Mouse (Mus musculus): Measurements from ENCODE around the gene Mfsd4b5. TPM values are rescaled to one million over a fixed set of nuclear protein-coding genes. Genes with fewer than 3 reads are reported as not detected.
"Not testable (repeated sequence)": the region's sequence is repeated elsewhere in the genome, so short reads cannot be mapped to it uniquely, and the experiment has no call there.

Gene Mfsd4b5
- polyA plus RNA-seq, 1 experiment from 2014 or later = 0.11 TPM

DNA sequence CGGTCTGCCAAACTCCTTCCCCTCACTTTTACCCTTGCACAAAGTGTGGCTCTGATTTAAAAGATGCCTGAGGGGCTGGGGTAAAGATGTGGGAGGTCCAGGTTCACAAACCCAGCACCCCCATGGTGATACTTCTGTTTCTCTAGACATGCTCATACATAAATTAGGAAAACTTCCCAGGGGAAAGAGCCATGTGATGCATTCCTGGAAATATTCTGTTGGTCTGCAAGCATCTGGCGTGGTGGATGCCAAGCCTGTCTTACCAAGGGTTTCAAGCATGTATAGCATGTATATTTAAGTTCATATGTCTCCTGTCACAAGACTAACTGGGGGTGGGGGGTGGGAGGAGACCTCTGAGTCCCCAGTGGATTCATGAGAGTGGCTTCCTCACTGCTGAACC lies 34.0 kb upstream of the Mfsd4b5 start:
- Histone ChIP-seq H3K27ac (ENCODE audit: low read length) (no peak overlapping the region), H3K4me2 (ENCODE audit: low read depth, low read length) (no peak overlapping the region), H3K36me3 (ENCODE audit: control insufficient read depth, insufficient read depth) (no peaks in the 10 kb centered on the region), H3K27me3 (ENCODE audit: control insufficient read depth, insufficient read depth, low read depth, low read length) (peaks cover 17% of the 10 kb centered on the region), H3K9me3 (replicated peaks; ENCODE audit: control insufficient read depth, low read length) (no peaks in the 10 kb centered on the region), H3K4me3 (ENCODE audit: low read depth, low read length) (no peak overlapping the region), H3K4me1 (ENCODE audit: control insufficient read depth, low read depth, low read length) (peaks cover 5% of the 10 kb centered on the region), H3K9ac (ENCODE audit: low read depth, low read length) (no peak overlapping the region)
- ATAC-seq (ENCODE audit: low read depth) = no peak
- WGBS (ENCODE audit: insufficient replicate concordance) = 42% methylated on average over 2 of the region's 2 CpGs

DNA sequence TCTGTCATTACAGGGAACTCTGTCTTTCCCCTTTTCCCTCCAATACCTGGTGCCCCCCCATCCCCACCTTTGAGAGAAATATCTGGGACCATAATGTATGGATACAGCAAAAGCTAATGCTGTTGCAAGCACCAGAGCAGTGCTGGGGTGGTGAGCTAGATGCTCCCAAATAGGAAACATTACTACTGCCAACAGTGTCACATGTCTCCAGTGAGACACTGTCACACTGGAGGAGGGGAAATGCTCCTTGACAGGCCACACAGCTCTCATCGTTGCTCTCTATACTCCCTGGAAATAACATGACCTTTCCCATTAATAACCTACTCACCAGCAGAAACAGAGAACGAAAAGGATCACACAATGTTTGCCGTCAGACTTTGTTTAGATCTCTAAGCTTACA lies 33.0 kb upstream of the Mfsd4b5 start:
- Histone ChIP-seq H3K4me2 (ENCODE audit: low read depth, low read length) (no peak overlapping the region), H3K36me3 (ENCODE audit: control insufficient read depth, insufficient read depth) (no peaks in the 10 kb centered on the region), H3K27me3 (ENCODE audit: control insufficient read depth, insufficient read depth, low read depth, low read length) (peaks cover 8% of the 10 kb centered on the region), H3K9me3 (replicated peaks; ENCODE audit: control insufficient read depth, low read length) (no peaks in the 10 kb centered on the region), H3K9ac (ENCODE audit: low read depth, low read length) (no peak overlapping the region), H3K4me1 (ENCODE audit: control insufficient read depth, low read depth, low read length) (no peaks in the 10 kb centered on the region), H3K4me3 (ENCODE audit: low read depth, low read length) (no peak overlapping the region), H3K27ac (ENCODE audit: low read length) (no peak overlapping the region)
- no peak for ATAC-seq (ENCODE audit: low read depth)
- WGBS (ENCODE audit: insufficient replicate concordance) = 45% methylated on average over 3 of the region's 3 CpGs

DNA sequence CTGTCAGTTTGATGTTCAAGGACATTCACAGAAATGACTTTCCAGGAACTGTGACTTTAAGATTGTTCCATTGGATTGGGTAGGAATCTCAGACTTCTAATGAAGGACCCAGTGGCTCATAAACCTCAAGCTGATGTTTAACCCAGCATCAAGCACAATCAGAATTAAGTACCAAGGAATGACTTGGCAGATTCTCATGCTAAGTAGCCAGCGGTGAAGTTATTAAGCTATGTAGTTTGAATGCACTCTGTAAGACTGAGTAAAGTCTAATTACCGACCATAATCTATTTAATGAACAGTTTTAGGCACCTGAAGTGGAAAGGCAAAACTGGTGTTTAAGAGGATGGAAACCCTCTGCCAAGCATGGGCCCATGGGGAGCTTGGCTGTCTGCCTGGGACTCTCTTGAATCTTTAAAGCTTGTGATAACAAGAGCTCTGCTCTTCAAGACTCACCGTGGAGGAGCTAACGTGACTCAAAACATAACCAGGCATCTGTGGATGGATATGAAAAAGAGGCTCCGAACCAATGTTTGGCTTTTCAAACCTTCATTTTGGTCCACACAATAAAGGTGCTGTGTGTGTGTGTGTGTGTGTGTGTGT lies 31.9 kb upstream of the Mfsd4b5 start:
- Histone ChIP-seq H3K4me3 (ENCODE audit: low read depth, low read length) (no peak overlapping the region), H3K4me2 (ENCODE audit: low read depth, low read length) (no peak overlapping the region), H3K27ac (ENCODE audit: low read length) (no peak overlapping the region), H3K9ac (ENCODE audit: low read depth, low read length) (no peak overlapping the region), H3K9me3 (replicated peaks; ENCODE audit: control insufficient read depth, low read length) (no peaks in the 10 kb centered on the region), H3K4me1 (ENCODE audit: control insufficient read depth, low read depth, low read length) (no peaks in the 10 kb centered on the region), H3K36me3 (ENCODE audit: control insufficient read depth, insufficient read depth) (no peaks in the 10 kb centered on the region), H3K27me3 (ENCODE audit: control insufficient read depth, insufficient read depth, low read depth, low read length) (peaks cover 4% of the 10 kb centered on the region)
- ATAC-seq (ENCODE audit: low read depth) = no peak
- WGBS (ENCODE audit: insufficient replicate concordance) = 67% methylated on average over 5 of the region's 5 CpGs

DNA sequence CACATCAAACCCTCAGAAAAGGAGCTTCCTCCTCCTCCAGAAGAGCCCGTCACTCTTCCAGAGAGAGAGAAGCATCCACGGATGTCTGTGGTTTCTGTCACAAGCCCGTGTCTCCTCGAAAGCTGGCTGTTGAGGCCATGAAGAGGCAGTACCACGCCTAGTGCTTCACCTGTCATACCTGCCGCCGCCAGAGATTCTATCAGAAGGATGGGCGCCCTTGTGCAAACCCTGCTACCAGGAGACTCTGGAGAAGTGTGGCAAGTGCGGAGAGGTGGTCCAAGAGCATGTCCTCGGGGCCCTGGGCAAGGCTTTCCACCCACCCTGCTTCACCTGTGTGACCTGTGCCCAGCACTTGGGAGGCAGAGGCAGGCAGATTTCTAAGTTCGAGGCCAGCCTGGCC lies 23.1 kb upstream of the Mfsd4b5 start:
- 65% methylated on average over 11 of the region's 11 CpGs for WGBS (ENCODE audit: insufficient replicate concordance)
- Histone ChIP-seq H3K27ac (ENCODE audit: low read length) (no peak overlapping the region), H3K27me3 (ENCODE audit: control insufficient read depth, insufficient read depth, low read depth, low read length) (no peaks in the 10 kb centered on the region), H3K4me1 (ENCODE audit: control insufficient read depth, low read depth, low read length) (no peaks in the 10 kb centered on the region), H3K36me3 (ENCODE audit: control insufficient read depth, insufficient read depth) (no peaks in the 10 kb centered on the region), H3K4me3 (ENCODE audit: low read depth, low read length) (no peak overlapping the region), H3K9ac (ENCODE audit: low read depth, low read length) (no peak overlapping the region), H3K9me3 (replicated peaks; ENCODE audit: control insufficient read depth, low read length) (no peaks in the 10 kb centered on the region), H3K4me2 (ENCODE audit: low read depth, low read length) (no peak overlapping the region)
- no peak for ATAC-seq (ENCODE audit: low read depth)

GRCm38 (mm10) chr10:40008847-40009246 lies 22.4 kb upstream of the Mfsd4b5 start:
- H3K27me3 ChIP-seq (ENCODE audit: control insufficient read depth, insufficient read depth, low read depth, low read length); H3K9me3 ChIP-seq (replicated peaks; ENCODE audit: control insufficient read depth, low read length); H3K27ac ChIP-seq (ENCODE audit: low read length); H3K4me1 ChIP-seq (ENCODE audit: control insufficient read depth, low read depth, low read length); H3K36me3 ChIP-seq (ENCODE audit: control insufficient read depth, insufficient read depth); H3K4me3 ChIP-seq (ENCODE audit: low read depth, low read length); H3K9ac ChIP-seq (ENCODE audit: low read depth, low read length); H3K4me2 ChIP-seq (ENCODE audit: low read depth, low read length); ATAC-seq (ENCODE audit: low read depth): not testable (repeated sequence)
- 70% methylated on average over 4 of the region's 4 CpGs for WGBS (ENCODE audit: insufficient replicate concordance)

GRCm38 (mm10) chr10:40007953-40008352 lies 21.5 kb upstream of the Mfsd4b5 start:
- WGBS (ENCODE audit: insufficient replicate concordance) = 67% methylated on average over 4 of the region's 4 CpGs
- Histone ChIP-seq H3K4me2 (ENCODE audit: low read depth, low read length) (no peak overlapping the region), H3K27ac (ENCODE audit: low read length) (no peak overlapping the region)

GRCm38 (mm10) chr10:40006963-40007362 lies 20.5 kb upstream of the Mfsd4b5 start:
- Histone ChIP-seq H3K36me3 (ENCODE audit: control insufficient read depth, insufficient read depth) (no peaks in the 10 kb centered on the region), H3K27ac (ENCODE audit: low read length) (no peak overlapping the region), H3K4me3 (ENCODE audit: low read depth, low read length) (no peak overlapping the region), H3K27me3 (ENCODE audit: control insufficient read depth, insufficient read depth, low read depth, low read length) (no peaks in the 10 kb centered on the region), H3K9ac (ENCODE audit: low read depth, low read length) (no peak overlapping the region), H3K4me1 (ENCODE audit: control insufficient read depth, low read depth, low read length) (no peaks in the 10 kb centered on the region), H3K9me3 (replicated peaks; ENCODE audit: control insufficient read depth, low read length) (no peaks in the 10 kb centered on the region), H3K4me2 (ENCODE audit: low read depth, low read length) (no peak overlapping the region)
- 64% methylated on average over 10 of the region's 10 CpGs for WGBS (ENCODE audit: insufficient replicate concordance)
- ATAC-seq (ENCODE audit: low read depth) = peak; percentile 7; the same call in 1 of the 2 replicates

More at GRCm38 (mm10) chr10:40007953-40008352, 21.5 kb upstream of the Mfsd4b5 start:
- no peak overlapping the region for H3K4me3 ChIP-seq (ENCODE audit: low read depth, low read length)
- no peaks in the 10 kb centered on the region for H3K36me3 ChIP-seq (ENCODE audit: control insufficient read depth, insufficient read depth)
- no peaks in the 10 kb centered on the region for H3K27me3 ChIP-seq (ENCODE audit: control insufficient read depth, insufficient read depth, low read depth, low read length)
- H3K9ac ChIP-seq (ENCODE audit: low read depth, low read length) = no peak overlapping the region
- no peaks in the 10 kb centered on the region for H3K4me1 ChIP-seq (ENCODE audit: control insufficient read depth, low read depth, low read length)
- H3K9me3 ChIP-seq (replicated peaks; ENCODE audit: control insufficient read depth, low read length) = no peaks in the 10 kb centered on the region
- ATAC-seq (ENCODE audit: low read depth) = no peak

DNA sequence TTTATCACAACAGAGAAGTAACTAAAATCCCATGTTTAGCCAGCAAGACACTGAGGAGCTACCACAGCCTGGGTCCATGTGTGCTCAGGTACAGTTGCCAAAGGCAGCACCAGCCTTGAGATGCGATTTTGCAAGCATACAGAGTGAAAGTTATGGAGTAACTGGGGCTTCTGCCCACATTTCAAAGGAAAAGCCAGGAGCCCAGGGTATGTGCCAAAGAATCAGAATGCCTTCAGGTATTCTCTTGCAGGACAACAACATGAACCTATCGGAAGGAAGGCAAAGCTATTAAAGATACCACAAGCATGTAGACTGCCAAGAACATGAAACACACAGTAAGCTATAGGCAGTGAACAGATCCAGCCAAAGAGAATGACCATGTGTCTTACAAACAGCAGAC lies 14.3 kb upstream of the Mfsd4b5 start:
- Histone ChIP-seq H3K9ac (ENCODE audit: low read depth, low read length) (no peak overlapping the region), H3K27ac (ENCODE audit: low read length) (no peak overlapping the region), H3K27me3 (ENCODE audit: control insufficient read depth, insufficient read depth, low read depth, low read length) (no peaks in the 10 kb centered on the region), H3K9me3 (replicated peaks; ENCODE audit: control insufficient read depth, low read length) (no peaks in the 10 kb centered on the region), H3K4me1 (ENCODE audit: control insufficient read depth, low read depth, low read length) (no peaks in the 10 kb centered on the region), H3K4me2 (ENCODE audit: low read depth, low read length) (no peak overlapping the region), H3K36me3 (ENCODE audit: control insufficient read depth, insufficient read depth) (no peaks in the 10 kb centered on the region), H3K4me3 (ENCODE audit: low read depth, low read length) (no peak overlapping the region)
- ATAC-seq (ENCODE audit: low read depth) = no peak
- WGBS (ENCODE audit: insufficient replicate concordance) = 72% methylated on average over 2 of the region's 2 CpGs

GRCm38 (mm10) chr10:39991155-39991554 lies 4.7 kb upstream of the Mfsd4b5 start:
- no peaks in the 10 kb centered on the region for H3K36me3 ChIP-seq (ENCODE audit: control insufficient read depth, insufficient read depth)
- no peak overlapping the region for H3K4me2 ChIP-seq (ENCODE audit: low read depth, low read length)
- H3K4me1 ChIP-seq (ENCODE audit: control insufficient read depth, low read depth, low read length) = peaks cover 7% of the 10 kb centered on the region
- no peak overlapping the region for H3K4me3 ChIP-seq (ENCODE audit: low read depth, low read length)
- ATAC-seq (ENCODE audit: low read depth) = peak; percentile 70
- 18% methylated on average over 4 of the region's 4 CpGs for WGBS (ENCODE audit: insufficient replicate concordance)
- H3K9ac ChIP-seq (ENCODE audit: low read depth, low read length) = no peak overlapping the region
- H3K27me3 ChIP-seq (ENCODE audit: control insufficient read depth, insufficient read depth, low read depth, low read length) = no peaks in the 10 kb centered on the region
- H3K9me3 ChIP-seq (replicated peaks; ENCODE audit: control insufficient read depth, low read length) = no peaks in the 10 kb centered on the region
- H3K27ac ChIP-seq (ENCODE audit: low read length) = peak overlapping the region; percentile 35; the same call in 1 of the 2 replicates

All from liver, embryonic 16.5 days (tissue).